Mouse (Mus musculus) heart, embryonic 13.5 days (tissue): ENCODE measurements around the gene Parp1. TPM values are rescaled to one million over a fixed set of nuclear protein-coding genes. Genes with fewer than 3 reads are reported as not detected.
"Not testable (repeated sequence)": the region's sequence is repeated elsewhere in the genome, so short reads cannot be mapped to it uniquely, and the experiment has no call there.

Source experiments
- ATAC-seq: fragments of 200-750 bp; cut with Nextera tagmentation; 2 replicates; pipeline ENCODE4 v1.8.0; 2017; ENCODE audit warnings: moderate TSS enrichment; ENCODE audit not compliant: insufficient number of reproducible peaks, low FRiP score, low TSS enrichment; ENCODE audit errors: extremely low read depth
- H3K27ac ChIP-seq: fragments of 300-500 bp; sonication (generic); replicated peaks from 2 replicates; pipeline ENCODE4 v1.5.1; 2015; ENCODE audit warnings: moderate library complexity, mild to moderate bottlenecking, inconsistent platforms
- H3K27me3 ChIP-seq: fragments of 300-500 bp; sonication (generic); replicated peaks from 2 replicates; pipeline ENCODE4 v1.6.1; 2015; ENCODE audit warnings: mild to moderate bottlenecking, inconsistent platforms
- H3K36me3 ChIP-seq: fragments of 300-500 bp; sonication (generic); 2 replicates; pipeline ENCODE4 v1.6.1; 2015; ENCODE audit warnings: mild to moderate bottlenecking, inconsistent platforms
- H3K4me1 ChIP-seq: fragments of 300-500 bp; sonication (generic); 2 replicates; pipeline ENCODE4 v1.6.1; 2015; ENCODE audit warnings: inconsistent platforms
- H3K4me2 ChIP-seq: fragments of 300-500 bp; sonication (generic); 2 replicates; pipeline ENCODE4 v1.6.1; 2015; ENCODE audit warnings: inconsistent platforms, mild to moderate bottlenecking, moderate library complexity
- H3K4me3 ChIP-seq: fragments of 300-500 bp; sonication (generic); 2 replicates; pipeline ENCODE4 v1.5.1; 2015; ENCODE audit warnings: moderate library complexity, mild to moderate bottlenecking, inconsistent platforms
- H3K9ac ChIP-seq: fragments of 300-500 bp; sonication (generic); 2 replicates; pipeline ENCODE4 v1.6.1; 2015; ENCODE audit warnings: inconsistent platforms, mild to moderate bottlenecking, moderate library complexity
- H3K9me3 ChIP-seq: fragments of 300-500 bp; sonication (generic); 2 replicates; pipeline ENCODE4 v1.6.1; 2016; ENCODE audit warnings: inconsistent platforms
- WGBS: fragments of 180-500 bp; shearing (Covaris S2); methylation state at CpG from one replicate; pipeline ENCODE4 v1.1.7; 2015; ENCODE audit warnings: mixed read lengths; 5-methylcytosine and 5-hydroxymethylcytosine counted together
- polyA plus RNA-seq: library from polyadenylated mRNA; unstranded; fragments of >200 nt; fragmentation: Nextera tagmentation; extraction: Ambion mirVana; gene quantifications from 2 replicates; pipeline ENCODE4 v1.2.1, GENCODE M21; 2015

Gene Parp1
- polyA plus RNA-seq, 1 experiment from 2014 or later: 85.4 TPM

GRCm38 (mm10) chr1:180567761-180568160 lies 963 bp upstream of the Parp1 start:
- Histone ChIP-seq H3K27me3 (peaks cover 15% of the 10 kb centered on the region; the same call in 1 of the 2 replicates), H3K27ac (no peak overlapping the region), H3K4me1 (peaks cover 33% of the 10 kb centered on the region), H3K9ac (no peak overlapping the region), H3K36me3 (no peaks in the 10 kb centered on the region), H3K4me3 (no peak overlapping the region), H3K4me2 (no peak overlapping the region), H3K9me3 (no peaks in the 10 kb centered on the region)
- WGBS: 70% methylated on average over 4 of the region's 4 CpGs
- no peak for ATAC-seq

GRCm38 (mm10) chr1:180568248-180568647 lies 476 bp upstream of the Parp1 start:
- Histone ChIP-seq H3K4me1 (peaks cover 38% of the 10 kb centered on the region), H3K9ac (peak overlapping the region; percentile 75), H3K4me3 (peak overlapping the region; percentile 79), H3K9me3 (no peaks in the 10 kb centered on the region), H3K4me2 (peak overlapping the region; percentile 89), H3K27me3 (peaks cover 12% of the 10 kb centered on the region; the same call in 1 of the 2 replicates), H3K36me3 (no peaks in the 10 kb centered on the region), H3K27ac (peak overlapping the region; percentile 48; the same call in 1 of the 2 replicates)
- 39% methylated on average over 7 of the region's 7 CpGs for WGBS
- no peak for ATAC-seq

- H3K36me3 ChIP-seq: peaks cover 12% of the 10 kb centered on the region
- H3K27ac ChIP-seq: peak overlapping the region; percentile 92
- H3K9me3 ChIP-seq: no peaks in the 10 kb centered on the region
- ATAC-seq: no peak
- 0% methylated on average over 17 of the region's 17 CpGs for WGBS
- peak overlapping the region; percentile 89 for H3K4me2 ChIP-seq
- H3K27me3 ChIP-seq: 0 out of 2 replicates have a peak, but pooled peaks cover 3% of the 10 kb centered on the region
- H3K4me1 ChIP-seq: peaks cover 41% of the 10 kb centered on the region
- H3K4me3 ChIP-seq: peak overlapping the region; percentile 79
- H3K9ac ChIP-seq: peak overlapping the region; percentile 90
Measured at GRCm38 (mm10) chr1:180569453-180569852, 729 bp downstream of the Parp1 start.

GRCm38 (mm10) chr1:180570181-180570580 lies 1.5 kb downstream of the Parp1 start:
- H3K27ac ChIP-seq: no peak overlapping the region
- H3K4me1 ChIP-seq: peaks cover 41% of the 10 kb centered on the region
- H3K4me3 ChIP-seq: peak overlapping the region; percentile 79
- ATAC-seq: no peak
- H3K27me3 ChIP-seq: no peaks in the 10 kb centered on the region
- H3K9ac ChIP-seq: peak overlapping the region; percentile 90
- WGBS: 12% methylated on average over 5 of the region's 5 CpGs
- H3K36me3 ChIP-seq: peaks cover 17% of the 10 kb centered on the region
- H3K9me3 ChIP-seq: no peaks in the 10 kb centered on the region
- peak overlapping the region; percentile 89 for H3K4me2 ChIP-seq

- H3K4me3 ChIP-seq: 0 out of 2 replicates have a peak overlapping the region, but pooled peaks have one; percentile 79
- peaks cover 41% of the 10 kb centered on the region for H3K4me1 ChIP-seq
- H3K27ac ChIP-seq: no peak overlapping the region
- peak overlapping the region; percentile 89 for H3K4me2 ChIP-seq
- H3K9ac ChIP-seq: peak overlapping the region; percentile 12
- ATAC-seq: no peak
- peaks cover 25% of the 10 kb centered on the region for H3K36me3 ChIP-seq
- no peaks in the 10 kb centered on the region for H3K9me3 ChIP-seq
- 79% methylated on average over 8 of the region's 8 CpGs for WGBS
- H3K27me3 ChIP-seq: no peaks in the 10 kb centered on the region
Measured at GRCm38 (mm10) chr1:180571018-180571589, 2.4 kb downstream of the Parp1 start.

GRCm38 (mm10) chr1:180571721-180572120 lies 3.0 kb downstream of the Parp1 start:
- not testable (repeated sequence) for H3K27ac ChIP-seq, H3K4me2 ChIP-seq, ATAC-seq, H3K27me3 ChIP-seq, H3K9ac ChIP-seq, H3K9me3 ChIP-seq, H3K4me3 ChIP-seq
- whole genome bisulfite sequencing: 79% methylated on average over 6 of the region's 6 CpGs
- Histone ChIP-seq H3K4me1 (peaks cover 47% of the 10 kb centered on the region), H3K36me3 (peaks cover 31% of the 10 kb centered on the region)

GRCm38 (mm10) chr1:180572154-180572553 lies 3.4 kb downstream of the Parp1 start:
- Histone ChIP-seq H3K9ac (no peak overlapping the region), H3K27ac (peak overlapping the region; percentile 62; the same call in 1 of the 2 replicates), H3K4me2 (peak overlapping the region; percentile 32; the same call in 1 of the 2 replicates), H3K4me3 (no peak overlapping the region), H3K36me3 (peaks cover 36% of the 10 kb centered on the region), H3K9me3 (no peaks in the 10 kb centered on the region), H3K4me1 (peaks cover 47% of the 10 kb centered on the region), H3K27me3 (no peaks in the 10 kb centered on the region)
- 86% methylated on average over 9 of the region's 9 CpGs for WGBS
- no peak for ATAC-seq

- Histone ChIP-seq H3K4me3 (no peak overlapping the region), H3K9ac (no peak overlapping the region), H3K4me2 (no peak overlapping the region), H3K4me1 (peaks cover 26% of the 10 kb centered on the region), H3K27me3 (no peaks in the 10 kb centered on the region), H3K27ac (no peak overlapping the region), H3K36me3 (peaks cover 79% of the 10 kb centered on the region), H3K9me3 (no peaks in the 10 kb centered on the region)
- WGBS: 69% methylated on average over 3 of the region's 3 CpGs
- ATAC-seq: no peak
Measured at GRCm38 (mm10) chr1:180576524-180576923, 7.8 kb downstream of the Parp1 start.

GRCm38 (mm10) chr1:180577837-180578236 lies 9.1 kb downstream of the Parp1 start:
- peaks cover 92% of the 10 kb centered on the region for H3K36me3 ChIP-seq
- H3K4me3 ChIP-seq: no peak overlapping the region
- H3K27me3 ChIP-seq: no peaks in the 10 kb centered on the region
- H3K4me2 ChIP-seq: no peak overlapping the region
- WGBS: 76% methylated on average over 4 of the region's 4 CpGs
- H3K9me3 ChIP-seq: no peaks in the 10 kb centered on the region
- peaks cover 13% of the 10 kb centered on the region for H3K4me1 ChIP-seq
- no peak overlapping the region for H3K27ac ChIP-seq
- H3K9ac ChIP-seq: no peak overlapping the region
- no peak for ATAC-seq

GRCm38 (mm10) chr1:180587792-180588442 lies 19.2 kb downstream of the Parp1 start:
- Histone ChIP-seq H3K27ac (no peak overlapping the region), H3K9me3 (no peaks in the 10 kb centered on the region), H3K9ac (no peak overlapping the region), H3K36me3 (peaks cover 99% of the 10 kb centered on the region), H3K4me2 (no peak overlapping the region), H3K4me3 (no peak overlapping the region), H3K4me1 (no peaks in the 10 kb centered on the region), H3K27me3 (no peaks in the 10 kb centered on the region)
- 91% methylated on average over 17 of the region's 17 CpGs for WGBS
- no peak for ATAC-seq

GRCm38 (mm10) chr1:180600578-180600977 lies 31.9 kb downstream of the Parp1 start:
- Histone ChIP-seq H3K4me2 (no peak overlapping the region), H3K4me3 (no peak overlapping the region), H3K9ac (no peak overlapping the region), H3K4me1 (peaks cover 17% of the 10 kb centered on the region), H3K27ac (no peak overlapping the region), H3K36me3 (peaks cover 80% of the 10 kb centered on the region), H3K9me3 (no peaks in the 10 kb centered on the region), H3K27me3 (no peaks in the 10 kb centered on the region)
- ATAC-seq: no peak
- WGBS: 90% methylated on average over 6 of the region's 6 CpGs

GRCm38 (mm10) chr1:180601806-180602205 lies 33.1 kb downstream of the Parp1 start:
- Histone ChIP-seq H3K9me3 (no peaks in the 10 kb centered on the region), H3K4me3 (no peak overlapping the region), H3K27me3 (no peaks in the 10 kb centered on the region), H3K4me1 (peaks cover 22% of the 10 kb centered on the region), H3K27ac (no peak overlapping the region), H3K36me3 (peaks cover 68% of the 10 kb centered on the region), H3K4me2 (no peak overlapping the region), H3K9ac (no peak overlapping the region)
- no peak for ATAC-seq
- WGBS: 75% methylated on average over 6 of the region's 6 CpGs
